Mouse (Mus musculus): ENCODE measurements around the gene Limk2. TPM values are rescaled to one million over a fixed set of nuclear protein-coding genes. Genes with fewer than 3 reads are reported as not detected.

Limk2 gene
- total RNA-seq, 2 experiments from 2014 or later = 11.5 to 27.5 TPM

DNA sequence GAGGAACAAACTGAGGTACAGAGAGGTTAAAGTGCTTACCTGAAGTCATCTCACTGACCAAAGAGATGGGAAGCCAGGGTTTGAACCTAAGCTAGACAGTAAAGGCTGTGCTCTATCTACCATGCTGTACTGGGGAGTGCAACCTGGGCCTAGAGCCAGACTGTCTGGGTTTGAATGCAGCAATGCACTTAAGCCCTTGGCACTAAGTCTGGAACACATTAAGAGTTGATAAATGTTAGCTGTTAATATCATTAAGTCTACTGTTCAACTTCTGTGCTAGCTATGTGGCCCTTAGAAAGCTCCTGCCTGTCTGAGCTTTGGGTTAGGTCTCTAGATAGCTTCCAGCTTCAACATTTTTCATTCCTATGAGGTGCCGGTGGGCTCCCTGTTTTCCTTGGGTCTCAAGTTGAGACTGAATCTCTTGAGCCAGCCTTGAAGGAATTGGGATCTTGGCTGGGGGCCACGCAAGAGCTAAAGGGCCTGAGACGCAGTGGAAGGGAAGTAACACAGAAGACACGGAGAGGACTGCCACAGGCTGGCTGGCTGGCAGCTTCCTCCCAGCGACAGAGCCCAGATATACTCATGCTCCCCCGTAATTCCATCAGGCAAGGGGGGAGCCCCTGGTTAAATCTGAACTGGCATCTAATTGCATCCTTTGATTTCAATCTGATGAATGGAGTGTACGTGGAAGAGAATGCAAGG lies 35.2 kb downstream of the Limk2 start:
- ATAC-seq (ENCODE audit: poor library complexity, severe bottlenecking) = no peak

- ATAC-seq (ENCODE audit: poor library complexity, severe bottlenecking) = peak; percentile 32; the same call in 1 of the 2 replicates
Observed at GRCm38 (mm10) chr11:3371599-3372295, 37.2 kb downstream of the Limk2 start.

DNA sequence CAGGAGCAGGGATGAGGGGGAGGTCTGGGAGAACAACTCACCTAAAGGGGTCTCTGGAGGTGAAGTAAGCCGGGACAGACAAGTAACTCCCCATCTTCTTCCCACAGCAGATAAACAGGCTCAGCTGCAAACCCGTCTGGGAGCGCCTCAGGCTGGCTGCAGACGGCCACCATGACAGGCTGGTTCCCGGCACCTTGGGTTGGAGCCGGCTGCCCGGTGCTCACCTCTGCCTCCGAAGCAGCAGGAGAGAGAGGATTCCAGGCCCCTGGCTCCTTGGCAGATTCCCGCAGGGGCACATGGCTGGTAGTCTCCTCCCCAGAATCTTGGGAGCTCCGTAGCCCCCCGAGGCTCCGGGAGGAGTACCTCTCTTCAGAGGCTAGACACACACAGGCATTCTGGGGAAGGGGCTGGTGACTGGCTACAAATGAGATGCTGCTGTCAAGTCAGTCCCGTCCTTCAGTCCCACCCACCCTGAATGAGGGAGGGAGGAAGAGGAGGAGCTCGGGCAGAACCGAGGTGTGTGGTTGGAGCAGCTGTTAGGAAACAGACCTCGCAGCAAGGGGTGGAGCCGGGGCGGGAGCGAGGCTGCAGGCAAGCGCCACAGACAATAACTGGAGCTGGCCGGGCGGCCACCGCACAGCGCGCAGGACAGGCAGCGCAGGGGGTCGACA lies 37.9 kb downstream of the Limk2 start:
- ATAC-seq (ENCODE audit: poor library complexity, severe bottlenecking) = peak; percentile 99

DNA sequence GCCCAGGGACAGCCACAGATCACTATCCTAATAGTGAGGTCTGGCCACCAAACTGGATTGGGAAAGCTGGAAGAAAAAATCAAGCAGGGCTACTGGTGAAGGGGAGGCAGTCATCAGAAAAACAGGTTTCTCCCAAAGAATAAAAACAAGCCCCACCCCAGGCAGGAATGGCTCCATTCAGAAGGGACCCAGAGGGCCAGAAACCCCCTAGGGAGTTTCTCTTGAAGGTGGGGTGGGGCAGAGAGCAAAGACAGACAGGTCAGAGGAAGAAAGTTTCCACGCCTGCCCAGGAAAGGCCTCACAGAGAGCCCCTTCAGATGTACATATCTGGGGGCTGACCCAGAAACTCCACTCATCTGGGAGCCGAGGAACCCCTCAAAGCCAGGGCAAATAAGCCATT lies 38.8 kb downstream of the Limk2 start:
- ATAC-seq (ENCODE audit: poor library complexity, severe bottlenecking) = no peak

- no peak for ATAC-seq (ENCODE audit: poor library complexity, severe bottlenecking)
Observed at GRCm38 (mm10) chr11:3369449-3369848, 39.5 kb downstream of the Limk2 start.

DNA sequence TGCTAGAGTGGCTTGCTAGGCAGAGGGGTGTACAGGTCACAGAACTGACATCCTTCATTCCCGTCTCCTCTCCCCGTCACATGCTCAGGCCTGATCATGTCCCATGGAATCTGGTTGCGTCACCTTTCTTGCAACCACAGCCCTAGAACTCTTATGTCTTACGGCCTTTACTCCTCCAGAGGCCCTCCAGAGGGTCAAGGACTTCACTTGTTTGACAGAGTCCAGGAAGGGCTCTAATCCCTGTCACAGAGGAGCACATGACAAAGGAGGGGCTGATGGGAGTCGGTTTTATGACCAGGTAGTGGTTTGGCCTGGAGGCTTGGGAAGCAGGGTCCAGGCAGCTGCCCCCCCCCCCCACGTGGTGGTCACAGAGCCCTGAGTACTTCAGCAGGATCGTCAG lies 40.0 kb downstream of the Limk2 start:
- ATAC-seq (ENCODE audit: poor library complexity, severe bottlenecking) = no peak

GRCm38 (mm10) chr11:3366411-3366810 lies 42.6 kb downstream of the Limk2 start:
- ATAC-seq (ENCODE audit: poor library complexity, severe bottlenecking) = no peak

GRCm38 (mm10) chr11:3362854-3363253 lies 46.1 kb downstream of the Limk2 start:
- ATAC-seq (ENCODE audit: poor library complexity, severe bottlenecking) = no peak

DNA sequence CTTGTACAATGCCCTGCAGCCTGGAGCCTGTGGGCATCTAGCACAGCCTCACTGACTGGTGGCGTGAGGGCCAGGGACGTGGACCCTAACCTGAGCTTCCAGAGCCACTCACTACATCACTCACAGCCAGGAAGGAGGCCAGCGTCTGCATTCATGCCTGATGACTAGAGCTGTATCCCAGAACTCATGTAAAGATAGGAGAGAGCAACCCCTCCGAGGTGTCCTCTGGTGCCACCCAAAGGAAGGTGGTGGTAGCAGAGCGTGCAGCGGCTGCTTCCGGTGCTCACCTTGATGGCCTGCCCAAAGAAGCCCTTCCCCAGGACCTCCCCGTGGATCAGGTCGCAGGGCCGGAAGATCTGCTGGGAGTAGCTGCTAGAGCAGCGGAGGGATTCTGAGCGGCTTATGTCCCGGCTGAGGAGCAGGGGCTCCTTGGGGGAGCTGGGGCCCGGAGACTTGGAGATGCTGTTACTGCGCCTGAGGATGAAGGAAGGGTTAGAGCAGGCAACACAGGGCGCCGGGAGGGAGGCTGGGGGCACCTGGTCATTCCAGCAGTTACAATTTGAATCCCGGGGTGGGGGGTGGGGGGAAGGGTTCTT lies 55.9 kb downstream of the Limk2 start:
- no peak for ATAC-seq (ENCODE audit: poor library complexity, severe bottlenecking)

GRCm38 (mm10) chr11:3352131-3352530 lies 56.9 kb downstream of the Limk2 start:
- ATAC-seq (ENCODE audit: poor library complexity, severe bottlenecking) = no peak

GRCm38 (mm10) chr11:3349343-3349695 lies 59.7 kb downstream of the Limk2 start:
- ATAC-seq (ENCODE audit: poor library complexity, severe bottlenecking) = no peak

- peak; percentile 33; the same call in 1 of the 2 replicates for ATAC-seq (ENCODE audit: poor library complexity, severe bottlenecking)
Observed at GRCm38 (mm10) chr11:3348576-3349342, 60.2 kb downstream of the Limk2 start.

DNA sequence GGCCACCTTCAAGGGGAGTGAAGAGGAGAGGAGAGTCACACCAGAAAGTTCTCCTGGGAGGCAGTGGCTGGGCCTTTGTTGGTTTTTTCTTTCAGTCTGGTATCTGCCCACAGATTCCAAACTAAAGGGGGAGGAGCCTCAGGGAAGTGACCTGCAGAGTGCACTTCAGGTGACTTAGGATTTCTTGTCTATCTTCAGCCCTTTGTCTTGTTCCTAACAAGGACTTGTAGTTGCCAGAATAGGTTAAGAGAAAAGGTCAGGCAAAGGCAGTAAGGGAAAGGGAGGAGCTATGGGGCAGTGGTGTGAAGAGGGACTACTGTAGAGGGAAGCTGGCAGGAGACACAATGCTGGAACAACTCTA lies 61.2 kb downstream of the Limk2 start:
- no peak for ATAC-seq (ENCODE audit: poor library complexity, severe bottlenecking)

DNA sequence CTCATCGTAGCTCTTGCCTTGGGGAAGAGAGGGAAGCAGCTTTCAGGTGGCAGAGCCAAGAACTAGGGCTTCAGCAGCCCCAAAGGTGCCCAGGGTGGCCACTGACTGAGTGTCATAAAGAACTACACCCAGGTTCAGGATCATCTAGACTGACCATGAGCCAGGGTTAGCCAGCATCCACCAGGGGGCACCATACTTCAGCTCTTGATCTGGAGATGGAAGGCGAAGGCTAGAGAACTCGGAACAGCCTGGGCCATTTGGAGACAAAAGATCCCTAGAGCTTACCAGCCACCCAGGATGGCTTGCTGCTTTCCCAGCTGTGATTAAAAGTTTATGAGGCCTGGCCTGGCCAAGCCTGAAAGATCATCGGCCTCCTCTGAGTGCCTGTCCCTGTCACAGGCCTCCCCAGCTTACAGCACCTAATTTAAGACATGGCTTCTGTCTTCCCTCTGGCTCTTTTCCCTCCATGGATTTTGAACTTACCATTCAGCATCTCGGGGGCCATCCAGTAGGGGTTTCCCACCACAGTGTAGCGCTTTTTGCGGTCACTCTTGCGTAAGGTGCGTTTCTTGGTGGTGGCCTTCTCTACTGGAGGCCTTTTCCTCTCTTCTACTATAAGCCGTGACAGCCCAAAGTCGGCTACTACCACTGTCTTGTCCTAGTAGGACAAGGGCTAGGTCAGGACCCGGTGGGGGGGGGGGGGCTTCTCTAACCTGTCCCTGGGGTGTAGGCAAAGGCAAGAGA lies 61.7 kb downstream of the Limk2 start:
- peak; percentile 92 for ATAC-seq (ENCODE audit: poor library complexity, severe bottlenecking)

DNA sequence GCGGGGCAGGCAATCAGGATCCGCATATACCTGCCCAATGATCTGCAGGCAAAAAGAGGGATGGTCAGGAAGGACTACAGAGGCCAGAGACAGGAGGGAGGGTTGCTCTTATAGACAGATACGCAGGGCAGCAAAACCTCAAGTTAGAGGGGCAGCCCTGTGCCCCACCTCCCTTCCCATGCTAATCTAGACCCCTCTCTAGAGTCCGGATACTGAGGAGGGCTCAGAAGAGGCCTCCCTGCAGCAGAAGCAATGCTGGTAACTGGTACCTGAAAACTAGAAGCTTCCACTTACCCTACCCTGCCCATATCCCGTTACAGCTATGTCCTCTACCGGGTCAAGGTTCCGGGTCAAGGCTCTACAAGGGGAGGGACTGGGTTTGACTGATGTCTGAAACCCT lies 62.6 kb downstream of the Limk2 start:
- no peak for ATAC-seq (ENCODE audit: poor library complexity, severe bottlenecking)

DNA sequence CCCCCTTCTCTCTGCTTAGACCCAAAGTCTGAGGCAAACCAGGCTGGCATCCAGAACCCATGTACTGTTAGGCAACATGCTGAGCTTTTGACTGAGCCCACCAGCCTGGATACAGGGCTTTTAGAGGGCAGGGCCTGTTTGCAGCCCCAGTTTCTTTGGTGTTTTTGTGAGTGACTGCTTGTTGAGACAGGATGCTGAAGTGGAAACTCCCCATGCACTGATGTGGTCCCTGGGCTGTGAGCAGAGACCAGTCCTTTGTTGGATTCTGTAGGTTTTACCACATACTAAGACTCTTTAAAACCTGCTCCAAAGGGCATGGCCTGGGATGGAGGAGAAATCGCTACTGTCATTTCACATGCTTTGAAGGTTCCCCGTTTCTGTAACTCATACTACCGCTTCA lies 64.1 kb downstream of the Limk2 start:
- ATAC-seq (ENCODE audit: poor library complexity, severe bottlenecking) = no peak

DNA sequence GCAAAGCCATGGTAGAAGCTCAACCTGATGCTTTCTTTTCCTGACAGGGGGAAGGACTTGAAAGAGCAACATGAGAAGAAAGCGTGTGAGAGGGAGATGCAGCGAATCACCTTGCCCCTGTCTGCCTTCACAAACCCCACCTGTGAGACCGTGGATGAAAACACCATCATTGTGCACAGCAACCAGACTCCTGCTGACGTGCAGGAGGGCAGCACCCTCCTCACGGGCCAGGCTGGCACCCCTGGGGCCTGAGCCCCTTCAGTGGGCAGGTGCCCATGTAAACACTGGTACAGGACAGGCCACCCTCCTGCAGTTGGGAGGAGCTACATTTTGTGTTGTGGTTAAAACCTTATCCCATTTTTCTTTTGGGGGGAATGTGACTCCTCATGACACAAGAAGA lies 67.5 kb downstream of the Limk2 start:
- ATAC-seq (ENCODE audit: poor library complexity, severe bottlenecking) = no peak

DNA sequence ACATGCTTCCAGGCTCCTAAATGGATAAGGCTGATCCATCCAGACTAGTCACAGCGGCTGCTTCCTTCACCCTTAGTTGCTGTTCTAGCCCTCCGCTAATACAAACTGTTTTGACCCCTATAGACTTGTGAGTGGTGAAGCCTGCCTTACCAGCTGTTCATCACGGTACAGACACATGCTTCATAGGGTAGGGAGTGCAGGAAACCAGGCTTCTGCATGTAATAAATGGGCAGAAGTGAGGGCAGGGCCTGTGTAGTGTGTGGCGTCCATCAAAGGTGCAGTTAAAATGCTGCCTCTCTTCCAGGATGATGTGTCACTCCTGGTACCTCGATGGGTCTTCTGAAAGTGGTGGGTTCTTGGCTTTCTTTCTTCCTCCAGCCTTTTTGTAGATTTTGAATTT lies 71.0 kb downstream of the Limk2 start:
- ATAC-seq (ENCODE audit: poor library complexity, severe bottlenecking) = no peak

DNA sequence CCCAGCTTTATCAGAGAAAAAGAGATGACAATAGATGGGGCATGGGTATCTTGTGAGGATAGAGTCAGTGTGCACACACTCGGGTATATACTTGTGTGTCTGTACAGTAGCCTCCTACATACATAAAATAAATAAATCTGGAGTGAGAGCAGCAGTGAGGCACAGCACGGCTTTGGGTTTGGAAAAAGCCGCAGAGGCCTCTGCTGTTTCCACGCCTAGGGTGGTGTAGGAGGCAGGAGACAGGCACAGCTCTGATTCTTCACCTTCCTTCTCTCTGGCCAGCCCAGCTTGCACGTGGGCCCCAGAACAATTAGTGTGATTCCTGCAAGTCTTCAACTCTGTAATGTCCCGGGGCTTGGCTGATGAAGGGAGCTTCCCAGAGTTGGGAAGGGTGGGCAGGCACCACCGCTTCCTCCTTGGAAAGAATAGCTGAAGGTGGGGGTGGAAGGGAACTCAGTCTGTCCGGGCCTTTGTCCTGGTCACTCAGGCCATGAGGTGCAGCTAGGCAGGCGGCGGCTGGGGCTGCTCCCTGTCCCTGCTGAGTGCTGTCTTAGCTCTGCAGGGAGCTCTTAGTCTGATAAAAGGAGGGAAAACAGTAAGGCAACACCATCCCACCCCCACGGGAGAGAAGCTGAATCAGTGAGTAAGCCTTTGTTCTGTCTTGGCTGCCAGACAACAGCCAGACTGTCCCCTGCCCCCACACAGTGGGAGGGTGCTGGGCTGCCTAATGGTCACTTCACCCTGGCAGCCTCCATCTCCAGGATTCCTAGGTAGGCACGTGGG lies 71.6 kb downstream of the Limk2 start:
- no peak for ATAC-seq (ENCODE audit: poor library complexity, severe bottlenecking)

DNA sequence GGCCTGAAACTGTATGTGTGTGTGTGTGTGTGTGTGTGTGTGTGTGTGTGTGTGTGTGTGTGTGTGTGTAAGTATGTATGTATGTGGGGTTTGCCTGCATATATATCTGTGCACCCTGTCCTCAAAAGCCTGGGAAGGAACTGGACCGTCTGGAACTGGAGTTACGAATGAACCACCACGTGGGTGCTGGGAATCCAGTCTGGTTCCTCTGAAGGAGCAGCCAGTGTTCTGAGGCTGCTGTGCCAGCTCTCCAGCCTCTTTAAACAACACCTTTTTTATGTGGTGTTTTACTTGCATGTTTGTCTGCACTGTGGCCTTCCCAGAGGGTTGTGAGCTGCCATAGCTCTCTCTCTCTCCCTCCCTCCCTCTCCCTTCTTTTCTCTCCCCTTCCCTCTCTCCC lies 72.4 kb downstream of the Limk2 start:
- no peak for ATAC-seq (ENCODE audit: poor library complexity, severe bottlenecking)
